Mouse (Mus musculus) intestine, embryonic 16.5 days (tissue): ENCODE data around the gene Olfr1062. TPM values are rescaled to one million over a fixed set of nuclear protein-coding genes. Genes with fewer than 3 reads are reported as not detected.

Experiments
- ATAC-seq: fragments of 200-750 bp; cut with Nextera tagmentation; 2 replicates; pipeline ENCODE4 v1.8.0; 2017; ENCODE audit warnings: moderate TSS enrichment, moderate library complexity
- H3K27ac ChIP-seq: fragments of 300-500 bp; sonication (generic); 2 replicates; pipeline ENCODE4 v1.5.1; 2014; ENCODE audit warnings: mild to moderate bottlenecking, low read length
- H3K27me3 ChIP-seq: fragments of 300-500 bp; sonication (generic); replicated peaks from 2 replicates; pipeline ENCODE4 v1.6.1; 2014; ENCODE audit warnings: low read length, control low read depth, mixed read lengths; ENCODE audit not compliant: control insufficient read depth, insufficient read depth
- H3K36me3 ChIP-seq: fragments of 300-500 bp; sonication (generic); 2 replicates; pipeline ENCODE4 v1.6.1; 2014; ENCODE audit warnings: low read length, control low read depth; ENCODE audit not compliant: control insufficient read depth, insufficient read depth
- H3K4me1 ChIP-seq: fragments of 300-500 bp; sonication (generic); 2 replicates; pipeline ENCODE4 v1.6.1; 2014; ENCODE audit warnings: low read length, control low read depth, mixed read lengths; ENCODE audit not compliant: control insufficient read depth, insufficient read depth
- H3K4me2 ChIP-seq: fragments of 300-500 bp; sonication (generic); 2 replicates; pipeline ENCODE4 v1.6.1; 2014; ENCODE audit warnings: low read depth, low read length, control low read depth
- H3K4me3 ChIP-seq: fragments of 300-500 bp; sonication (generic); 2 replicates; pipeline ENCODE4 v1.5.1; 2014; ENCODE audit warnings: mild to moderate bottlenecking, low read length
- H3K9ac ChIP-seq: fragments of 300-500 bp; sonication (generic); 2 replicates; pipeline ENCODE4 v1.6.1; 2014; ENCODE audit warnings: low read depth, low read length
- H3K9me3 ChIP-seq: fragments of 300-500 bp; sonication (generic); 2 replicates; pipeline ENCODE4 v1.6.1; 2016; ENCODE audit warnings: low read length, control low read depth; ENCODE audit not compliant: control insufficient read depth
- polyA plus RNA-seq: library from polyadenylated mRNA; unstranded; fragments of >200 nt; fragmentation: Nextera tagmentation; extraction: Ambion mirVana; gene quantifications from 2 replicates; pipeline ENCODE4 v1.2.1, GENCODE M21; 2015

The Olfr1062 gene
- polyA plus RNA-seq, 1 experiment from 2014 or later = not detected

GRCm38 (mm10) chr2:86378293-86378692, 48.3 kb downstream of the Olfr1062 start, which contains the start of gene Olfr1057:
Gene Olfr1057, minus strand, starts transcription at chr2:86378393.
- H3K27ac ChIP-seq = no peak within 1 kb of the TSS
- ATAC-seq = no peak
- H3K36me3 ChIP-seq = no peaks in the 10 kb centered on the region
- no peak within 1 kb of the TSS for H3K4me3 ChIP-seq
- H3K4me2 ChIP-seq = no peak within 1 kb of the TSS
- H3K4me1 ChIP-seq = no peaks in the 10 kb centered on the region
- no peak within 1 kb of the TSS for H3K9ac ChIP-seq
- H3K27me3 ChIP-seq = no peaks in the 10 kb centered on the region
- no peaks in the 10 kb centered on the region for H3K9me3 ChIP-seq

Other genes starting within 250 kb of the Olfr1062 start
- gene Olfr1044, start 248.9 kb downstream of the Olfr1062 start, polyA plus RNA-seq = not detected in 2 replicates
- gene Olfr52, start 241.1 kb downstream of the Olfr1062 start, polyA plus RNA-seq = not detected in 2 replicates
- not detected in 2 replicates for gene Olfr1045, start 223.7 kb downstream of the Olfr1062 start, polyA plus RNA-seq
- gene Olfr1046, start 207.4 kb downstream of the Olfr1062 start, polyA plus RNA-seq = not detected in 2 replicates
- gene Olfr1047, start 195.3 kb downstream of the Olfr1062 start, polyA plus RNA-seq = not detected in 2 replicates
- gene Olfr1048, start 186.5 kb downstream of the Olfr1062 start, polyA plus RNA-seq = not detected in 2 replicates
- gene Olfr1049, start 168.4 kb downstream of the Olfr1062 start, polyA plus RNA-seq = not detected in 2 replicates
- gene Olfr1051, start 147.7 kb downstream of the Olfr1062 start, polyA plus RNA-seq = not detected in 2 replicates
- gene Olfr1052, start 134.3 kb downstream of the Olfr1062 start, polyA plus RNA-seq = not detected in 2 replicates
- not detected in 2 replicates for gene Olfr1053, start 111.5 kb downstream of the Olfr1062 start, polyA plus RNA-seq
- gene Olfr1054, start 91.3 kb downstream of the Olfr1062 start, polyA plus RNA-seq = not detected in 2 replicates
- not detected in 2 replicates for gene Olfr1055, start 76.5 kb downstream of the Olfr1062 start, polyA plus RNA-seq
- gene Olfr1056, start 64.3 kb downstream of the Olfr1062 start, polyA plus RNA-seq = not detected in 2 replicates
- gene Olfr1057, start 48.4 kb downstream of the Olfr1062 start, polyA plus RNA-seq = not detected in 2 replicates
- not detected in 2 replicates for gene Olfr1058, start 38.2 kb downstream of the Olfr1062 start, polyA plus RNA-seq
- gene Olfr1061, start 12.7 kb downstream of the Olfr1062 start, polyA plus RNA-seq = not detected in 2 replicates
- gene Olfr1065, start 23.8 kb upstream of the Olfr1062 start, polyA plus RNA-seq = not detected in 2 replicates
- gene Olfr1066, start 29.5 kb upstream of the Olfr1062 start, polyA plus RNA-seq = not detected in 2 replicates
- gene Olfr228, start 60.6 kb upstream of the Olfr1062 start, polyA plus RNA-seq = not detected in 2 replicates
- gene Olfr1076, start 81.7 kb upstream of the Olfr1062 start, polyA plus RNA-seq = not detected in 2 replicates
- not detected in 2 replicates for gene Olfr1079, start 115.7 kb upstream of the Olfr1062 start, polyA plus RNA-seq
- not detected in 2 replicates for gene Olfr1080, start 131.5 kb upstream of the Olfr1062 start, polyA plus RNA-seq
- not detected in 2 replicates for gene Olfr1082, start 172.2 kb upstream of the Olfr1062 start, polyA plus RNA-seq
- gene Olfr1084, start 213.0 kb upstream of the Olfr1062 start, polyA plus RNA-seq = not detected in 2 replicates
- gene Olfr1085, start 235.3 kb upstream of the Olfr1062 start, polyA plus RNA-seq = not detected in 2 replicates